Mouse (Mus musculus) Patski (cell line): ENCODE results near the gene Robo4. TPM values are rescaled to one million over a fixed set of nuclear protein-coding genes. Genes with fewer than 3 reads are reported as not detected.

Source experiments
- ATAC-seq: fragments of 100-300 bp; one replicate; pipeline ENCODE4 v1.8.0; 2021
- CTCF ChIA-PET: fragments of 350-600 bp; sonication (Branson Sonifier 250); formaldehyde crosslinking; loops from one replicate; lab custom pipeline; 2022; ENCODE audit warnings: inconsistent platforms; lab: Charles Lee
- POLR2A ChIA-PET: fragments of 350-600 bp; sonication (Branson Sonifier 250); formaldehyde crosslinking; loops from one replicate; lab custom pipeline; 2022; ENCODE audit warnings: antibody characterized with exemption, inconsistent platforms; lab: Charles Lee
- DNase-seq: peaks from one replicate; pipeline ENCODE4 v3.0.0-alpha.2; 2011; ENCODE audit warnings: low read depth, low spot score
- H3K27me3 ChIP-seq: fragments of 371-371 bp; one replicate; pipeline ENCODE4 v1.5.1; 2021
- CTCF ChIP-seq: fragments of 100-300 bp; IDR thresholded peaks from one replicate; pipeline ENCODE4 v1.5.1; 2021
- in situ Hi-C: fragments of 300-500 bp; cut with MboI; formaldehyde crosslinking; loops from 3 replicates; pipeline ENCODE4 v1.11.1; 2018; ENCODE audit warnings: low pct_unique_long_range_greater_than_20kb, mixed read lengths
- polyA plus RNA-seq: library from polyadenylated mRNA; unstranded; gene quantifications from one replicate; pipeline ENCODE4 v1.2.3, GENCODE M21; 2021

The Robo4 gene
- polyA plus RNA-seq, 1 experiment from 2014 or later, result not detected

DNA sequence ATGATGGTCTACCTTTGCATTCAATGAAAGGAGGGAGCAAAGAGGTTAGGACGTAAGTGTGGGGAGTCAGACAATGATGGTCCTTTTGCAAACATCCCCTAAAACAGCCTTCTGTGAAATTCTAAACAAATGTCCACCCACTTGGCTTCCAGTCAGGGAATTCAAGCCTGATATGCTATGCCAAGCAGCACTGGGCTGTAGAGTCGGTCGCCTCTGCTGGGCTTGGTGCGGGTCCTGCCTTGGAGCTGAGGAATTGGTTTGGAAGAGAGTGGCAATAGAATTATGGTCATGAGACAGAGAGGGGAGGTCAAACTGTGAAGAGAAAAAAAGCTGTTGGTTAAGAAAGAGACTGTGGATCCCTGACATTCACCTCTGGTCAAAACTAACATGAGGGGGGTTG, 51.6 kb downstream of the Robo4 start:
- no peak for TF ChIP-seq CTCF
- ATAC-seq (no peak), DNase-seq (no peak)
- ChIA-PET CTCF (no interaction called here), POLR2A (interaction anchor here (0.7 kb wide), 1 partner anchor 8 kb away, joined by 3 read pairs; no protein-coding TSS in a partner anchor)
- H3K27me3 ChIP-seq, result no peaks in the 10 kb centered on the region
- in situ Hi-C loops, result no loop called here

DNA sequence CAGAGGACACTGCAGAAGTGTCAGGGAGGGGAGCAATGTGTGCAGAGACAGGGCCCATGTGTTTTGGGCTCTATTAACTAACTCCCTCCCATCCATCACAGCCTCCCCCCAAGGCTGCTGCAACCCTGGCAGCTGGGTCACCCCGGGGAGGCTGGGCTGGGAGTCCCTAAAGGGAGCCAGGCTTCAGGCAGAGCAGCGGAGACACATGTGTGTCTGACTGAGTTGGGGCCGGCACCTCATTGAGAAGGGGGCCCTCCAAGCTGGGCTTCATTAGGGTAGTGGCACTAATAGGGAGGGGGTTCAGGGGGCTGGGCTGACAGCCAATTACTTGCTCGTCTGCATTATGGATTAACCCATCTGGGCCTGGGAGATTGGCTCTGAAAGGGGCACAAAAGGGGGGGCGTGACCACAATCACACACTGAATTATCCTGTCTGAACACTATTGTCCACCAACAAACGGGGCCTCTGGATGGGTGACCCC, 52.4 kb downstream of the Robo4 start:
- no peak for ATAC-seq
- no peak for TF ChIP-seq CTCF
- ChIA-PET POLR2A (interaction anchor here (0.7 kb wide), 1 partner anchor 8 kb away, joined by 3 read pairs; no protein-coding TSS in a partner anchor), CTCF (no interaction called here)
- no peaks in the 10 kb centered on the region for H3K27me3 ChIP-seq
- no peak for DNase-seq
- in situ Hi-C loops, result no loop called here

DNA sequence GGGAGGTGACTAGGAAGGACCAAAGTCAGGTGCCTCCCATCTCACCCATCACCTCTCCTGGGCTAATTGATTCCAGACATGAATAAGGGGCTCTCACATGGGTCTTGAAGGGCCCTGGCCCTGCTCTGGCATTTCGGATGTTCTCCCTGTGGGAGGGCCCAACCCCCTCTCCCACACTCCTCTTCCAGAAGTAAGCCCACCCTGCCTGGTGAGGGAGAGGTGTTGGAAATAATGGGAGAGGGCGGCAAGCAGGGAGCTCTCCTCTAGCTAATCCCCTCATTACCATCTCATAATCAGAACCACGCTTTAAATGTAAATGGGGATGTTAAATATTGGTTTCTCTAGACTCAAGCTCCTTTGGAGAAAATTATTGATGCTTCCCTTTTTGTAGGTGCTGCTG, 53.3 kb downstream of the Robo4 start:
- in situ Hi-C loops, result no loop called here
- ChIA-PET CTCF (no interaction called here), POLR2A (no interaction called here)
- TF ChIP-seq CTCF, result no peak
- DNase-seq (no peak), ATAC-seq (no peak)
- peaks cover under 1% of the 10 kb centered on the region for H3K27me3 ChIP-seq

- ATAC-seq, result no peak
These were observed 54.2 kb downstream of the Robo4 start for GRCm38 (mm10) chr9:37455868-37456267.

GRCm38 (mm10) chr9:37456481-37456910, 54.8 kb downstream of the Robo4 start:
- ChIA-PET CTCF (no interaction called here), POLR2A (no interaction called here)
- DNase-seq (no peak), ATAC-seq (no peak)
- TF ChIP-seq CTCF, result no peak
- H3K27me3 ChIP-seq, result peaks cover 3% of the 10 kb centered on the region
- in situ Hi-C loops, result no loop called here

More at GRCm38 (mm10) chr9:37455868-37456267, 54.2 kb downstream of the Robo4 start:
- in situ Hi-C loops, result no loop called here
- peaks cover 3% of the 10 kb centered on the region for H3K27me3 ChIP-seq
- ChIA-PET CTCF (no interaction called here), POLR2A (interaction anchor here (0.6 kb wide), 1 partner anchor 151 kb away, joined by 8 read pairs; no protein-coding TSS in a partner anchor)
- DNase-seq, result no peak
- TF ChIP-seq CTCF, result no peak

DNA sequence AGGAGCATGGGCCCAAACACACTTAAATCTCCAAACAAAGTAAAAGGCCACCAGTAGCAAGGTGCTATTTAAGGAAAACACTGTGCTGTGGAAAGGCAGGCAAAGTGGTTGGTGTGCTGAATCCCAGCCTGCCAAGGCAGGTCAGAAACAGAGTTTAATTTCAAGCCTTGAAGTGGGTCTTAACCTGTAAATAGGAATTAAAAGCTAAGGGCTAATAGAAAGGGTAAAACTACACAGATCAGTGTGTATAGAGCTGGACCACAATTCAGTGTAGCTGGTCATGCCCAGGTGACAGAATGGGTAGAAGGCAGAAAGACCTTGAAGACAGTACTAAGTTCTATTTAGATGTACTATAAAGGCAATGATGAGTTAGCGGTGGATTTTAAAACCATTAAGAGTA, 55.5 kb downstream of the Robo4 start:
- CTCF ChIA-PET, result interaction anchor here (1.4 kb wide), 1 partner anchor 158 kb away, joined by 6 read pairs; no protein-coding TSS in a partner anchor
- DNase-seq, result no peak
- POLR2A ChIA-PET, result no interaction called here
- no peak for TF ChIP-seq CTCF
- H3K27me3 ChIP-seq, result peaks cover 3% of the 10 kb centered on the region
- in situ Hi-C loops, result no loop called here
- ATAC-seq, result no peak

DNA sequence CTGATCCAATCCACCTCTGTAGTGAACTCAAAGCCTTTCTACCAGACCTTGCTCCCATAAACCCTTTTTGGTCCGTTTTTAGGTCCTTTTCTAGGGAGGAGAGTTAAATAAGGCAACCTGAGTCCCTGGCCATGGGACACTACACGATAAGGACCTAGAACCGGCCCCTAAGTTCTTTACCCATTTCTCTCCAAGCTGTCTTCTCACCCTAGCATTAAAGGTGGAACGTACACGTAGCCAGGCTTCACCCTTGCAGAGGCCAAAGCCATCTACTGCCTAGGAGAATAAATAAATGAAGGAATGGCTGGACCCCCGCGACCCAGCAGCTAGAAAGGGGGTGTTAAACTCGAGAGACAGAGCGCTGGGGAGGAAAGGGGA, 58.0 kb downstream of the Robo4 start:
- no peak for ATAC-seq
- H3K27me3 ChIP-seq, result peaks cover 3% of the 10 kb centered on the region
- CTCF ChIA-PET, result interaction anchor here (1.1 to 1.4 kb wide), 2 partner anchors 85 to 88 kb away, joined by 4 to 6 read pairs; no protein-coding TSS in a partner anchor
- TF ChIP-seq CTCF, result no peak
- POLR2A ChIA-PET, result no interaction called here
- no peak for DNase-seq
- in situ Hi-C loops, result loop anchor here (5.0 to 10.0 kb wide), 2 partner anchors 68 to 155 kb away; partner anchors contain the start of genes Esam and Spa17

- no peak for TF ChIP-seq CTCF
- in situ Hi-C loops, result loop anchor here (5.0 to 10.0 kb wide), 2 partner anchors 67 to 154 kb away; partner anchors contain the start of genes Esam and Spa17
- ATAC-seq, result peak; percentile 29
- CTCF ChIA-PET, result interaction anchor here (1.1 to 1.4 kb wide), 2 partner anchors 85 to 87 kb away, joined by 4 to 6 read pairs; no protein-coding TSS in a partner anchor
- DNase-seq, result no peak
- peaks cover 3% of the 10 kb centered on the region for H3K27me3 ChIP-seq
- POLR2A ChIA-PET, result no interaction called here
These were observed 58.6 kb downstream of the Robo4 start for GRCm38 (mm10) chr9:37460043-37460960.

GRCm38 (mm10) chr9:37460961-37461340, 59.3 kb downstream of the Robo4 start:
- in situ Hi-C loops, result loop anchor here (5.0 to 10.0 kb wide), 2 partner anchors 66 to 154 kb away; partner anchors contain the start of genes Esam and Spa17
- peaks cover 3% of the 10 kb centered on the region for H3K27me3 ChIP-seq
- no peak for TF ChIP-seq CTCF
- DNase-seq (no peak), ATAC-seq (no peak)
- ChIA-PET POLR2A (no interaction called here), CTCF (interaction anchor here (1.4 kb wide), 1 partner anchor 84 kb away, joined by 6 read pairs; no protein-coding TSS in a partner anchor)

DNA sequence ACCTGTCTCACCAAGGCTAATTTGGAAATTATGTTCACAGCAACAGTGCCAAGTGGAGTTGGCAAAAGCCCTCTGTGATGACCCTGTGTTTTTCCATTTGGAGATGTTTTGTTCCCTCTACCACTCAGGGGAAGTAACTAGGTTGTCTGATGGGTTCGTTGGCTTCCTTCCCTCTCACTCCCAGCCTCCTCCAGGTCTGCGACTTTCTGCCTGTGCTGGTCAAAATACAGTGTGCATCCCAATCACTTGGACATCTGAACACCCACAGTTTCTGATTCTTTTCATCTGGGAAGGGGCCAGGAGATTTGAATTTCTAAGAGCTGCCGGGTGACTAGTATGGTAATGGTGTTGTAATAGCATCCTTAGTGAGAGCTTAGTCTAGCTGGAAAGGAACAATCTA, 59.9 kb downstream of the Robo4 start:
- TF ChIP-seq CTCF, result no peak
- no peak for DNase-seq

More for the DNA sequence above, 59.9 kb downstream of the Robo4 start:
- ATAC-seq, result no peak
- CTCF ChIA-PET, result interaction anchor here (1.1 to 4.8 kb wide), 4 partner anchors 27 to 153 kb away, joined by 3 to 34 read pairs (median 16); partner anchors contain the start of gene Spa17
- in situ Hi-C loops, result loop anchor here (5.0 to 10.0 kb wide), 2 partner anchors 66 to 153 kb away; partner anchors contain the start of genes Esam and Spa17
- peaks cover 3% of the 10 kb centered on the region for H3K27me3 ChIP-seq
- POLR2A ChIA-PET, result interaction anchor here (1.0 kb wide), 1 partner anchor 8 kb away, joined by 3 read pairs; no protein-coding TSS in a partner anchor
